Comparison of ENCODE assay signal across 8 mouse cellular contexts in genomic region chr2:143915600-143916135, GRCm38 (mm10). TPM values are rescaled to one million over a fixed set of nuclear protein-coding genes. Genes with fewer than 3 reads are reported as not detected.
DNase-seq lines count a peak whose midpoint lies in the region; ATAC-seq and TF ChIP-seq lines count a peak whose summit lies in the region.

No protein-coding gene starts in this region.

- H3K9me3 ChIP-seq in embryonic facial prominence, embryonic 15.5 days (replicated peaks), result no peaks in the 10 kb centered on the region
- H3K9me3 ChIP-seq in hindbrain, postnatal 0 days (ENCODE audit: low read length), result no peaks in the 10 kb centered on the region
- H3K9me3 ChIP-seq in neural tube, embryonic 15.5 days (replicated peaks), result no peaks in the 10 kb centered on the region

- peak overlapping the region; percentile 99 for H3K27ac ChIP-seq in embryonic facial prominence, embryonic 15.5 days (replicated peaks)
- peak overlapping the region; percentile 97 for H3K27ac ChIP-seq in hindbrain, postnatal 0 days
- H3K27ac ChIP-seq in neural tube, embryonic 15.5 days (replicated peaks), result peak overlapping the region; percentile 93

- H3K9ac ChIP-seq in embryonic facial prominence, embryonic 15.5 days, result peak overlapping the region; percentile 84
- peak overlapping the region; percentile 92 for H3K9ac ChIP-seq in hindbrain, postnatal 0 days (replicated peaks; ENCODE audit: low read length)
- H3K9ac ChIP-seq in neural tube, embryonic 15.5 days (replicated peaks), result peak overlapping the region; percentile 92

- H3K27me3 ChIP-seq in embryonic facial prominence, embryonic 15.5 days, result no peaks in the 10 kb centered on the region
- H3K27me3 ChIP-seq in hindbrain, postnatal 0 days (ENCODE audit: insufficient read depth, low read length), result no peaks in the 10 kb centered on the region
- no peaks in the 10 kb centered on the region for H3K27me3 ChIP-seq in neural tube, embryonic 15.5 days (replicated peaks)

- TF ChIP-seq CTCF in hindbrain, postnatal 0 days (IDR thresholded peaks at IDR 0.05; ENCODE audit: low read depth), result no peak; the same call in 1 of the 2 replicates

- DNase-seq in left cerebral cortex, postnatal 14 days (ENCODE audit: low spot score in 2 of 2), result peak; percentile 31 to 41
- DNase-seq in left cerebral cortex, adult 9 months (ENCODE audit: low spot score in 2 of 2), result no peak
- DNase-seq in adipocyte (ENCODE audit: low spot score), result peak; percentile 78
- peak; percentile 80 for DNase-seq in hindbrain, postnatal 0 days (ENCODE audit: low spot score)
- DNase-seq in lung, adult 18-20 months, result peak; percentile 66 to 69
- no peak for DNase-seq in gastrocnemius, postnatal 10 days

- no peaks in the 10 kb centered on the region for H3K36me3 ChIP-seq in embryonic facial prominence, embryonic 15.5 days
- no peaks in the 10 kb centered on the region for H3K36me3 ChIP-seq in hindbrain, postnatal 0 days (ENCODE audit: insufficient read depth, low read length)
- no peaks in the 10 kb centered on the region for H3K36me3 ChIP-seq in neural tube, embryonic 15.5 days

- WGBS in embryonic facial prominence, embryonic 15.5 days, result under 1% methylated on average over 32 of the region's 32 CpGs
- WGBS in hindbrain, postnatal 0 days, result under 1% methylated on average over 32 of the region's 32 CpGs
- WGBS in neural tube, embryonic 15.5 days, result 0% methylated on average over 32 of the region's 32 CpGs

- intact Hi-C loops in left cerebral cortex, postnatal 14 days (cut with DNase I), result no loop called here

- peak overlapping the region; percentile 61 for H3K4me2 ChIP-seq in embryonic facial prominence, embryonic 15.5 days (replicated peaks)
- peak overlapping the region; percentile 71 for H3K4me2 ChIP-seq in hindbrain, postnatal 0 days (ENCODE audit: low read depth, low read length)
- H3K4me2 ChIP-seq in neural tube, embryonic 15.5 days, result peak overlapping the region; percentile 80

- no peak for ATAC-seq in embryonic facial prominence, embryonic 15.5 days (ENCODE audit: insufficient number of reproducible peaks, low FRiP score, low TSS enrichment, low read depth)
- peak; percentile 31; the same call in 1 of the 2 replicates for ATAC-seq in hindbrain, postnatal 0 days
- peak; percentile 64 for ATAC-seq in neural tube, embryonic 15.5 days (ENCODE audit: low FRiP score)

- peaks cover 26% of the 10 kb centered on the region for H3K4me1 ChIP-seq in embryonic facial prominence, embryonic 15.5 days
- peaks cover 8% of the 10 kb centered on the region for H3K4me1 ChIP-seq in hindbrain, postnatal 0 days (ENCODE audit: insufficient read depth, low read length)
- peaks cover 37% of the 10 kb centered on the region for H3K4me1 ChIP-seq in neural tube, embryonic 15.5 days

- peak overlapping the region; percentile 91 for H3K4me3 ChIP-seq in embryonic facial prominence, embryonic 15.5 days (replicated peaks)
- peak overlapping the region; percentile 87 for H3K4me3 ChIP-seq in hindbrain, postnatal 0 days (ENCODE audit: low read length)
- H3K4me3 ChIP-seq in neural tube, embryonic 15.5 days (replicated peaks), result peak overlapping the region; percentile 86

RNA-seq across cellular contexts. Expression of gene Dstn, which starts 0.5 kb away (rescaled TPM):
- total RNA-seq in left cerebral cortex, postnatal 14 days (2021), result 100 to 1,000 TPM; 213 to 219 TPM
- 403 and 440 TPM in 2 replicates for polyA plus RNA-seq in embryonic facial prominence, embryonic 15.5 days (2015; fragmentation: Nextera tagmentation; extraction: Ambion mirVana)
- total RNA-seq in hindbrain, postnatal 0 days (2014; rRNA removed), result 197 and 198 TPM in 2 replicates
- 409 and 418 TPM in 2 replicates for polyA plus RNA-seq in hindbrain, postnatal 0 days (2015; fragmentation: Nextera tagmentation; extraction: Ambion mirVana)
- polyA plus RNA-seq in neural tube, embryonic 15.5 days (2015; fragmentation: Nextera tagmentation; extraction: Ambion mirVana), result 415 and 417 TPM in 2 replicates
- total RNA-seq in gastrocnemius, postnatal 10 days (2021), result 10 to 100 TPM; 65.7 to 79.9 TPM

RNA-seq across cellular contexts. Expression of gene Bfsp1, which starts 52.7 kb away (rescaled TPM):
- 1 to 10 TPM; 1.4 to 1.8 TPM for total RNA-seq in left cerebral cortex, postnatal 14 days (2021)
- polyA plus RNA-seq in embryonic facial prominence, embryonic 15.5 days (2015; fragmentation: Nextera tagmentation; extraction: Ambion mirVana), result 3.0 and 3.6 TPM in 2 replicates
- 0.90 and 1.9 TPM in 2 replicates for total RNA-seq in hindbrain, postnatal 0 days (2014; rRNA removed)
- polyA plus RNA-seq in hindbrain, postnatal 0 days (2015; fragmentation: Nextera tagmentation; extraction: Ambion mirVana), result 2.2 and 2.3 TPM in 2 replicates
- 1.4 and 1.9 TPM in 2 replicates for polyA plus RNA-seq in neural tube, embryonic 15.5 days (2015; fragmentation: Nextera tagmentation; extraction: Ambion mirVana)
- total RNA-seq in gastrocnemius, postnatal 10 days (2021), result under 1 TPM; 0.78 to 0.93 TPM

Comparison
In these comparisons a context has a peak if more than half of its experiments do, and no peak if none do; other contexts are left out.
1. DNase-seq: peak in left cerebral cortex, postnatal 14 days (2 of 2), adipocyte (single experiment), hindbrain, postnatal 0 days (single experiment) and lung, adult 18-20 months (2 of 2); none in left cerebral cortex, adult 9 months (0 of 2) and gastrocnemius, postnatal 10 days (single experiment).
2. Peak in every context shown above with its lines, with median percentiles within 50 percentile points of each other: H3K27ac ChIP-seq, H3K4me2 ChIP-seq, H3K4me3 ChIP-seq and H3K9ac ChIP-seq.